Mouse (Mus musculus) MEL (cell line): ENCODE data around the gene Slc3a2. TPM values are rescaled to one million over a fixed set of nuclear protein-coding genes. Genes with fewer than 3 reads are reported as not detected.

Experiments used
- DNase-seq: peaks from one replicate; pipeline ENCODE4 v3.0.0; 2011; ENCODE audit warnings: low read depth, low spot score
- H3K27ac ChIP-seq: 2 replicates; pipeline ENCODE4 v1.5.1; 2012; ENCODE audit warnings: low read depth, mild to moderate bottlenecking, control low read depth, low read length, moderate library complexity; ENCODE audit not compliant: control insufficient read depth
- H3K27me3 ChIP-seq, 2 experiments: fragments of 150-350 bp in 1 of 2; sonication (generic) in 1 of 2; 2 replicates each; pipeline ENCODE4 v1.6.1; 2012; ENCODE audit warnings: low read length in 2 of 2, mild to moderate bottlenecking in 2 of 2, improper control_type of control experiment in 1 of 2, moderate library complexity in 1 of 2; ENCODE audit not compliant: insufficient read depth in 2 of 2, control insufficient read depth in 1 of 2
- H3K36me3 ChIP-seq, 2 experiments: 2 replicates each; pipeline ENCODE4 v1.6.1; 2012 to 2014; ENCODE audit warnings: low read length in 2 of 2, improper control_type of control experiment in 1 of 2, inconsistent platforms in 1 of 2, mild to moderate bottlenecking in 1 of 2; ENCODE audit not compliant: insufficient read depth in 2 of 2, control insufficient read depth in 1 of 2
- H3K4me1 ChIP-seq, 2 experiments: fragments of 150-350 bp in 1 of 2; sonication (generic) in 1 of 2; 2 replicates each; pipeline ENCODE4 v1.6.1; 2012; ENCODE audit warnings: low read length in 2 of 2, improper control_type of control experiment in 1 of 2, mild to moderate bottlenecking in 1 of 2; ENCODE audit not compliant: insufficient read depth in 2 of 2, control insufficient read depth in 1 of 2
- H3K4me3 ChIP-seq, 2 experiments: fragments of 150-350 bp in 1 of 2; sonication (generic) in 1 of 2; 2 replicates each; pipeline ENCODE4 v1.5.1; 2012; ENCODE audit warnings: low read depth in 2 of 2, low read length in 2 of 2, mild to moderate bottlenecking in 2 of 2, moderate library complexity in 2 of 2, control low read depth in 1 of 2, improper control_type of control experiment in 1 of 2; ENCODE audit not compliant: control insufficient read depth in 1 of 2, insufficient read depth in 1 of 2
- H3K79me2 ChIP-seq: 2 replicates; pipeline ENCODE4 v1.6.1; 2012; ENCODE audit warnings: mild to moderate bottlenecking, low read length, moderate library complexity; ENCODE audit not compliant: control insufficient read depth, poor library complexity, insufficient read depth
- H3K9ac ChIP-seq: 2 replicates; pipeline ENCODE4 v1.6.1; 2012; ENCODE audit warnings: low read depth, mild to moderate bottlenecking, control low read depth, low read length, moderate library complexity; ENCODE audit not compliant: control insufficient read depth, poor library complexity, severe bottlenecking
- H3K9me3 ChIP-seq: fragments of 150-350 bp; sonication (generic); replicated peaks from 2 replicates; pipeline ENCODE4 v1.6.1; 2012; ENCODE audit warnings: mild to moderate bottlenecking, low read length, improper control_type of control experiment, moderate library complexity; ENCODE audit not compliant: insufficient read depth
- BHLHE40 ChIP-seq: IDR thresholded peaks from 2 replicates; pipeline ENCODE4 v1.6.1; 2012; ENCODE audit warnings: low read depth, mild to moderate bottlenecking, inconsistent platforms, low read length, improper control_type of control experiment, borderline replicate concordance
- CHD1 ChIP-seq: IDR thresholded peaks from 2 replicates; pipeline ENCODE4 v1.6.1; 2012; ENCODE audit warnings: low read depth, mild to moderate bottlenecking, inconsistent platforms, low read length, improper control_type of control experiment
- CHD2 ChIP-seq: IDR thresholded peaks from 2 replicates; pipeline ENCODE4 v1.6.1; 2011; ENCODE audit warnings: low read length, improper control_type of control experiment
- CTCF ChIP-seq, 3 experiments: IDR thresholded peaks in 2 of 3; conservative IDR thresholded peaks in 1 of 3; 2 replicates each; pipeline ENCODE4 v1.5.1; 2011 to 2012; ENCODE audit warnings: low read length in 3 of 3, low read depth in 2 of 3, mild to moderate bottlenecking in 2 of 3, improper control_type of control experiment in 1 of 3, inconsistent platforms in 1 of 3, mixed read lengths in 1 of 3, moderate library complexity in 1 of 3; ENCODE audit not compliant: control insufficient read depth in 1 of 3, insufficient read depth in 1 of 3, poor library complexity in 1 of 3, severe bottlenecking in 1 of 3
- E2F4 ChIP-seq: IDR thresholded peaks from 2 replicates; pipeline ENCODE4 v1.6.1; 2011; ENCODE audit warnings: low read depth, low read length, improper control_type of control experiment, borderline replicate concordance
- ELF1 ChIP-seq: IDR thresholded peaks from 2 replicates; pipeline ENCODE4 v1.6.1; 2014; ENCODE audit warnings: low read depth, mild to moderate bottlenecking, inconsistent platforms, low read length, improper control_type of control experiment, moderate library complexity
- ETS1 ChIP-seq: IDR thresholded peaks from 2 replicates; pipeline ENCODE4 v1.6.1; 2012; ENCODE audit warnings: low read depth, mild to moderate bottlenecking, inconsistent platforms, low read length, improper control_type of control experiment, moderate library complexity
- GATA1 ChIP-seq: IDR thresholded peaks from 2 replicates; pipeline ENCODE4 v1.6.1; 2011; ENCODE audit warnings: low read depth, low read length, improper control_type of control experiment
- HCFC1 ChIP-seq: IDR thresholded peaks from 2 replicates; pipeline ENCODE4 v1.6.1; 2012; ENCODE audit warnings: low read depth, mild to moderate bottlenecking, inconsistent platforms, low read length, improper control_type of control experiment, moderate library complexity
- JUND ChIP-seq: IDR thresholded peaks from 2 replicates; pipeline ENCODE4 v1.6.1; 2011; ENCODE audit warnings: low read depth, mild to moderate bottlenecking, improper control_type of control experiment, low read length
- MAFK ChIP-seq: IDR thresholded peaks from 2 replicates; pipeline ENCODE4 v1.6.1; 2011; ENCODE audit warnings: low read depth, mild to moderate bottlenecking, low read length, improper control_type of control experiment, borderline replicate concordance
- MAZ ChIP-seq: IDR thresholded peaks from 2 replicates; pipeline ENCODE4 v1.6.1; 2012; ENCODE audit warnings: low read depth, mild to moderate bottlenecking, inconsistent platforms, low read length, improper control_type of control experiment
- MXI1 ChIP-seq: IDR thresholded peaks from 2 replicates; pipeline ENCODE4 v1.6.1; 2011; ENCODE audit warnings: mild to moderate bottlenecking, low read depth, low read length, improper control_type of control experiment
- MYB ChIP-seq: IDR thresholded peaks from 2 replicates; pipeline ENCODE4 v1.6.1; 2011; ENCODE audit warnings: mild to moderate bottlenecking, low read depth, low read length, improper control_type of control experiment
- MYC ChIP-seq: IDR thresholded peaks from 2 replicates; pipeline ENCODE4 v1.6.1; 2011; ENCODE audit warnings: low read depth, mild to moderate bottlenecking, low read length, improper control_type of control experiment, moderate library complexity
- NRF1 ChIP-seq: IDR thresholded peaks from 2 replicates; pipeline ENCODE4 v1.6.1; 2014; ENCODE audit warnings: low read depth, mild to moderate bottlenecking, inconsistent platforms, low read length, improper control_type of control experiment, moderate library complexity; ENCODE audit not compliant: poor library complexity, insufficient read depth, severe bottlenecking
- POLR2A ChIP-seq, 2 experiments: IDR thresholded peaks; 2 replicates each; pipeline ENCODE4 v1.6.1; 2011 to 2012; ENCODE audit warnings: low read length in 2 of 2, mild to moderate bottlenecking in 2 of 2, control low read depth in 1 of 2, improper control_type of control experiment in 1 of 2, low read depth in 1 of 2, moderate library complexity in 1 of 2; ENCODE audit not compliant: control insufficient read depth in 1 of 2, insufficient read depth in 1 of 2, poor library complexity in 1 of 2
- POLR2AphosphoS5 ChIP-seq: IDR thresholded peaks from 2 replicates; pipeline ENCODE4 v1.6.1; 2012; ENCODE audit warnings: low read depth, borderline replicate concordance, mild to moderate bottlenecking, inconsistent platforms, low read length, moderate library complexity, mixed read lengths
- RAD21 ChIP-seq: IDR thresholded peaks from 2 replicates; pipeline ENCODE4 v1.6.1; 2011; ENCODE audit warnings: mild to moderate bottlenecking, low read depth, low read length, improper control_type of control experiment
- SIN3A ChIP-seq: IDR thresholded peaks from 2 replicates; pipeline ENCODE4 v1.6.1; 2012; ENCODE audit warnings: low read length, improper control_type of control experiment, inconsistent platforms
- TAL1 ChIP-seq: IDR thresholded peaks from 2 replicates; pipeline ENCODE4 v1.6.1; 2012; ENCODE audit warnings: mild to moderate bottlenecking, inconsistent platforms, low read length, moderate library complexity, mixed read lengths
- TCF12 ChIP-seq: IDR thresholded peaks from 2 replicates; pipeline ENCODE4 v1.6.1; 2014; ENCODE audit warnings: low read depth, mild to moderate bottlenecking, inconsistent platforms, low read length, improper control_type of control experiment, moderate library complexity
- UBTF ChIP-seq: IDR thresholded peaks from 2 replicates; pipeline ENCODE4 v1.6.1; 2012; ENCODE audit warnings: low read depth, mild to moderate bottlenecking, inconsistent platforms, low read length, improper control_type of control experiment, moderate library complexity, borderline replicate concordance; ENCODE audit not compliant: insufficient read depth
- USF1 ChIP-seq: IDR thresholded peaks from 2 replicates; pipeline ENCODE4 v1.6.1; 2014; ENCODE audit warnings: low read depth, mild to moderate bottlenecking, inconsistent platforms, low read length, improper control_type of control experiment, moderate library complexity
- ZC3H11A ChIP-seq: IDR thresholded peaks from 2 replicates; pipeline ENCODE4 v1.6.1; 2012; ENCODE audit warnings: low read depth, mild to moderate bottlenecking, inconsistent platforms, low read length, improper control_type of control experiment
- ZKSCAN1 ChIP-seq: IDR thresholded peaks from 2 replicates; pipeline ENCODE4 v1.6.1; 2012; ENCODE audit warnings: low read depth, mild to moderate bottlenecking, inconsistent platforms, low read length, improper control_type of control experiment, moderate library complexity
- polyA plus RNA-seq, 2 experiments: library from polyadenylated mRNA; stranded (reverse) in 1 of 2; unstranded in 1 of 2; fragments of >175 nt in 1 of 2; fragments of >200 nt in 1 of 2; gene quantifications; 2 replicates each; pipeline versions ENCODE4 v1.2.1 to v1.2.4; 2012; ENCODE audit warnings: low replicate concordance in 2 of 2, low read depth in 1 of 2; ENCODE audit not compliant: insufficient read length in 2 of 2, insufficient read depth in 1 of 2, missing spikeins in 1 of 2
- total RNA-seq: library from RNA; depleted of rRNA; stranded (reverse); fragments of 300-350 nt; gene quantifications from 2 replicates; pipeline ENCODE4 v1.2.3, GENCODE M21; 2012

The Slc3a2 gene
- total and polyA plus RNA-seq, 3 experiments, result 164 to 670 (median 428) TPM

DNA sequence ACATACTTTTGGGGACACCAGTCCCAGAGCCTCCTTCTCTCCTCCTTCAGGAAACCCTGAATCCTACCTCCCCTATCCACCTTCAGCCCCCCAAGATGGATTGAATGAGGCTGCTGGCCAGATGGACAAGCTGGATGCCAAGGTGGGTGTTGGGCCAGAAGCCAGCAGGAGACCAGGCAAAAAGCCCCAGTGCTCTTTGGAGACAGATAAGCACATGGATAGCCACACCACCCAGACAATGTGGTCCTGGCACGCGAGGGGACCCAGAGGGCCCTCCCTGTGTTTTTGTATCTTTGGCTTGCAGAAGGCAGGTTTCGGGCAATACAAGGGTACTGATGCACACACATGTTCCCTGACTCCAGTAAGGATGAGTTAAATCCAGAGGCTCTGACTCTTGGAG, 58.3 kb downstream of the Slc3a2 start:
- DNase-seq, result no peak
- no peaks in the 10 kb centered on the region for H3K9me3 ChIP-seq
- no peaks in the 10 kb centered on the region for H3K36me3 ChIP-seq
- H3K79me2 ChIP-seq, result no peaks in the 10 kb centered on the region
- no peak for TF ChIP-seq CHD1
- TF ChIP-seq TCF12, result no peak
- TF ChIP-seq SIN3A, result no peak
- TF ChIP-seq NRF1, result no peak
- TF ChIP-seq RAD21, result no peak
- TF ChIP-seq MAZ, result no peak
- TF ChIP-seq ZC3H11A, result no peak
- TF ChIP-seq ZKSCAN1, result no peak
- TF ChIP-seq POLR2AphosphoS5, result no peak
- TF ChIP-seq ETS1, result no peak
- no peak for TF ChIP-seq CTCF (IDR thresholded peaks at IDR 0.05 in 2 of 3, conservative IDR thresholded peaks at IDR 0.05 in 1 of 3; ENCODE audit: control insufficient read depth in 1 of 3, insufficient read depth in 1 of 3, low read depth in 2 of 3, low read length in 3 of 3, poor library complexity in 1 of 3, severe bottlenecking in 1 of 3)
- no peak for TF ChIP-seq UBTF
- no peak overlapping the region for H3K9ac ChIP-seq
- H3K4me1 ChIP-seq, result no peaks in the 10 kb centered on the region
- no peaks in the 10 kb centered on the region; a peak in 2 of 4 replicates for H3K27me3 ChIP-seq
- H3K4me3 ChIP-seq, result no peak overlapping the region
- H3K27ac ChIP-seq, result no peak overlapping the region

DNA sequence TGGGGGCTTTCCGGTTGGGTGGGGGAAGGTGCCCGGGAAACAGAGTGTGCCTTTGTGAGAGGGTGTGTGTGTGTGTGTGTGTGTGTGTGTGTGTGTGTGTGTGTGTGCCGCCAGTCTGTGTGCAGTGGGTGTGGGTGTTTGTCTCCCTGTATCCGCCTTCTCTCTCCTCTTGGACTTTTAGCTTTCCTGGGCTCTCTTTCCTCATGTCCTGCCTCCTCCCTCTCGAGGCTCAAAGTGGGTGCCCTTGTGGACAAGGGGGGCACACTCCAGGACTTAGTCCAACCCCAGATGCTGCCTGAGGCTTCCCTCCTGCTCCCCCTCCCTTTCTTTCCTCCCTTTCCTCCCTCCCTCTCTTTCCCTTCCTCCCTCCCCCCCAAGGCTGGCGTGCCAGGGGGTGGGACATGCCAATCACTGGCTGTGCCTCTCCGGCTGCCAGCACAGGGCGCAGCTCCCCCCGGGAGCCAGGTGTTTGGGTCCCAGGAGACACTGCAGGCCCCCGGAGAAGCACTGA, 59.2 kb downstream of the Slc3a2 start:
- no peak for DNase-seq
- H3K9me3 ChIP-seq, result no peaks in the 10 kb centered on the region
- H3K4me1 ChIP-seq, result no peaks in the 10 kb centered on the region
- H3K27ac ChIP-seq, result no peak overlapping the region
- TF ChIP-seq JUND (no peak), MAZ (no peak), E2F4 (no peak), USF1 (no peak), POLR2A (IDR thresholded peaks at IDR 0.05; ENCODE audit: control insufficient read depth in 1 of 2, insufficient read depth in 1 of 2, low read depth in 1 of 2, low read length in 2 of 2, poor library complexity in 1 of 2) (no peak), MAFK (no peak), RAD21 (no peak), MYB (no peak), CHD2 (no peak), BHLHE40 (no peak), ELF1 (no peak), ZKSCAN1 (no peak), UBTF (no peak), MYC (no peak), MXI1 (no peak), GATA1 (no peak), HCFC1 (no peak), TAL1 (no peak)
- no peak overlapping the region for H3K4me3 ChIP-seq
- no peaks in the 10 kb centered on the region; a peak in 2 of 4 replicates for H3K27me3 ChIP-seq
- H3K36me3 ChIP-seq, result no peaks in the 10 kb centered on the region
- no peaks in the 10 kb centered on the region for H3K79me2 ChIP-seq
- no peak overlapping the region for H3K9ac ChIP-seq
